Mouse (Mus musculus) lung, adult 2 months (tissue): ENCODE measurements at regions not wholly inside any gene's neighbourhood (a gene's known extent, or its start where the extent isn't known, plus 50 kb on each side); places are given as distances from the start of the nearest gene placed in this dataset.

Source experiments
- CTCF ChIP-seq: fragments of 200-500 bp; IDR thresholded peaks from 2 replicates; pipeline ENCODE4 v1.5.1; 2011; ENCODE audit warnings: mild to moderate bottlenecking, low read length, control low read depth; ENCODE audit not compliant: insufficient read depth
- POLR2A ChIP-seq: fragments of 200-500 bp; IDR thresholded peaks from 2 replicates; pipeline ENCODE4 v1.6.1; 2011; ENCODE audit warnings: low read depth, mild to moderate bottlenecking, control low read depth, low read length, borderline replicate concordance; ENCODE audit errors: extremely low read depth

DNA sequence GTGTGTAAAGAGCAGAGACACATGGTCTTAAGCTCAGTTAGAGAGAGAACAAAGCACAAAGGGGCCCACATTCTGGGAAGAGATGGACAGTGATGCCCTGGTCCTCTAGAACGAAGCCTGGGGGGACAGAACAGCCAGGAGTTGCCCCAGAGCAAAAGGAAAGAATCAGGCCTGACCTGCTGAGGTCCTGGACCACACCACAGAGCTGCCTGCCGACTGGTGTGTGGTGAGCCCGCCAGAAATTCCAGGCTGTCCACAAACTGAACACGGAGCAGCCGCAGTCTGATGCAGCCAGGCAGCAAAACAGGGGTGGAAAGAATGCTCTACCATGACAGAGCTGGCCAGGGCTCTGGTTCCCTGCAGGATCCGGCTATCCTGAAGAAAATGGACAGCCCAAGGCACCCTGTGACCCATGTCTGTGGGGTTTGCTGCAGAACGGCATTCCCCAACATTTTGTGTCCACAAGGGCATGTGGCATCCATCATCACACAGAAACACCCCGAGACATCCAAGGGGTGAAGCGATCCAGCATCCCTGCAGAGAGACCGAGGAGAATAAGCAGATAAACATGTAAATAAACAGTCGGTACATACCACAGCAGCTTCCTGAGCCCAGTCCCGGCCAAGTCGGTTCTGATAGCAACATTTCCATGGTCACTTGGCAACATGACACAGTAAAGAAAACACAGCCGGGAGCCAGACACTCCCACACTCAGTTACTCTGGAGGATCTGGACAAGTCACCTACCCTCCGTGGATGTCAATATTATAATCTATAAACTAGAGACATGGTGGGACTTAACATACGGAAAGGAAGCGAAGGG, 65.3 kb upstream of the Pomp start:
- TF ChIP-seq CTCF (no peak), POLR2A (no peak)
